Mouse (Mus musculus): Measurements from ENCODE around the gene Rrp8.
"Not testable (repeated sequence)": the region's sequence is repeated elsewhere in the genome, so short reads cannot be mapped to it uniquely, and the experiment has no call there.

- TF ChIP-seq CTCF (IDR thresholded peaks at IDR 0.05; ENCODE audit: borderline replicate concordance, insufficient read depth, low read depth, low read length); POLR2A (IDR thresholded peaks at IDR 0.05; ENCODE audit: borderline replicate concordance, insufficient read depth, low read length): not testable (repeated sequence)
Observed at GRCm38 (mm10) chr7:105735464-105735863, 1.7 kb downstream of the Rrp8 start.

All from cerebellum, adult 2 months (tissue).